Mouse (Mus musculus) forebrain, embryonic 12.5 days (tissue): ENCODE measurements at regions not wholly inside any gene's neighbourhood (a gene's known extent, or its start where the extent isn't known, plus 50 kb on each side); places are given as distances from the start of the nearest gene placed in this dataset.

Experiments used
- ATAC-seq: fragments of 200-750 bp; cut with Nextera tagmentation; 2 replicates; pipeline ENCODE4 v1.8.0; 2017; ENCODE audit warnings: moderate TSS enrichment; ENCODE audit not compliant: low FRiP score
- H3K27ac ChIP-seq: fragments of 300-500 bp; sonication (generic); 2 replicates; pipeline ENCODE4 v1.5.1; 2016; ENCODE audit warnings: mild to moderate bottlenecking
- H3K27me3 ChIP-seq: fragments of 300-500 bp; sonication (generic); 2 replicates; pipeline ENCODE4 v1.6.1; 2016; ENCODE audit warnings: mild to moderate bottlenecking
- H3K36me3 ChIP-seq: fragments of 300-500 bp; sonication (generic); replicated peaks from 2 replicates; pipeline ENCODE4 v1.6.1; 2016; ENCODE audit warnings: mild to moderate bottlenecking
- H3K4me1 ChIP-seq: fragments of 300-500 bp; sonication (generic); 2 replicates; pipeline ENCODE4 v1.6.1; 2016
- H3K4me2 ChIP-seq: fragments of 300-500 bp; sonication (generic); 2 replicates; pipeline ENCODE4 v1.6.1; 2016; ENCODE audit warnings: mild to moderate bottlenecking, moderate library complexity
- H3K4me3 ChIP-seq: fragments of 300-500 bp; sonication (generic); replicated peaks from 2 replicates; pipeline ENCODE4 v1.5.1; 2016; ENCODE audit warnings: mild to moderate bottlenecking
- H3K9ac ChIP-seq: fragments of 300-500 bp; sonication (generic); 2 replicates; pipeline ENCODE4 v1.6.1; 2016; ENCODE audit warnings: mild to moderate bottlenecking
- H3K9me3 ChIP-seq: fragments of 300-500 bp; sonication (generic); 2 replicates; pipeline ENCODE4 v1.6.1; 2016
- WGBS: fragments of 180-500 bp; shearing (Covaris S2); methylation state at CpG from one replicate; pipeline ENCODE4 v1.1.7; 2016; 5-methylcytosine and 5-hydroxymethylcytosine counted together

- Histone ChIP-seq H3K4me1 (peaks cover 58% of the 10 kb centered on the region), H3K9ac (no peak overlapping the region), H3K27me3 (peaks cover 8% of the 10 kb centered on the region), H3K27ac (peak overlapping the region; percentile 86), H3K4me2 (peak overlapping the region; percentile 28), H3K9me3 (no peaks in the 10 kb centered on the region), H3K36me3 (no peaks in the 10 kb centered on the region), H3K4me3 (no peak overlapping the region)
- ATAC-seq, result peak; percentile 15; the same call in 1 of the 2 replicates
- 35% methylated on average over 10 of the region's 10 CpGs for WGBS
Measured at GRCm38 (mm10) chr12:12683733-12684470, 257.8 kb downstream of the Mycn start.

- H3K4me3 ChIP-seq, result peak overlapping the region; percentile 34
- 3% methylated on average over 6 of the region's 6 CpGs for WGBS
- peak overlapping the region; percentile 54 for H3K4me2 ChIP-seq
- H3K9me3 ChIP-seq, result no peaks in the 10 kb centered on the region
- H3K36me3 ChIP-seq, result no peaks in the 10 kb centered on the region
- peak overlapping the region; percentile 93 for H3K27ac ChIP-seq
- peaks cover 78% of the 10 kb centered on the region for H3K4me1 ChIP-seq
- ATAC-seq, result peak; percentile 45
- H3K9ac ChIP-seq, result peak overlapping the region; percentile 55
- peaks cover 13% of the 10 kb centered on the region for H3K27me3 ChIP-seq
Measured at GRCm38 (mm10) chr12:12681101-12681500, 260.6 kb downstream of the Mycn start.

GRCm38 (mm10) chr12:12680371-12680921 lies 261.3 kb downstream of the Mycn start:
- H3K27me3 ChIP-seq, result peaks cover 13% of the 10 kb centered on the region
- peak; percentile 83 for ATAC-seq
- H3K4me2 ChIP-seq, result peak overlapping the region; percentile 54
- H3K4me3 ChIP-seq, result peak overlapping the region; percentile 34
- no peaks in the 10 kb centered on the region for H3K36me3 ChIP-seq
- WGBS, result 4% methylated on average over 14 of the region's 14 CpGs
- peak overlapping the region; percentile 55 for H3K9ac ChIP-seq
- H3K9me3 ChIP-seq, result no peaks in the 10 kb centered on the region
- peaks cover 76% of the 10 kb centered on the region for H3K4me1 ChIP-seq
- H3K27ac ChIP-seq, result peak overlapping the region; percentile 93

- 21% methylated on average over 9 of the region's 9 CpGs for WGBS
- peak; percentile 41; the same call in 1 of the 2 replicates for ATAC-seq
- Histone ChIP-seq H3K27ac (peak overlapping the region; percentile 16), H3K9ac (no peak overlapping the region), H3K4me3 (no peak overlapping the region), H3K27me3 (peaks cover 16% of the 10 kb centered on the region), H3K9me3 (no peaks in the 10 kb centered on the region), H3K4me1 (peaks cover 46% of the 10 kb centered on the region), H3K36me3 (no peaks in the 10 kb centered on the region), H3K4me2 (no peak overlapping the region)
Measured at GRCm38 (mm10) chr12:12676676-12677075, 265.0 kb downstream of the Mycn start.

- Histone ChIP-seq H3K9ac (no peak overlapping the region), H3K9me3 (no peaks in the 10 kb centered on the region), H3K4me1 (no peaks in the 10 kb centered on the region), H3K4me3 (no peak overlapping the region), H3K4me2 (no peak overlapping the region), H3K27ac (no peak overlapping the region), H3K36me3 (no peaks in the 10 kb centered on the region), H3K27me3 (peaks cover 4% of the 10 kb centered on the region)
- 75% methylated on average over 5 of the region's 5 CpGs for whole genome bisulfite sequencing
- ATAC-seq, result 0 out of 2 replicates have a peak, but pooled peaks have one; percentile 11
Measured at GRCm38 (mm10) chr12:12669931-12670330, 271.8 kb downstream of the Mycn start.

DNA sequence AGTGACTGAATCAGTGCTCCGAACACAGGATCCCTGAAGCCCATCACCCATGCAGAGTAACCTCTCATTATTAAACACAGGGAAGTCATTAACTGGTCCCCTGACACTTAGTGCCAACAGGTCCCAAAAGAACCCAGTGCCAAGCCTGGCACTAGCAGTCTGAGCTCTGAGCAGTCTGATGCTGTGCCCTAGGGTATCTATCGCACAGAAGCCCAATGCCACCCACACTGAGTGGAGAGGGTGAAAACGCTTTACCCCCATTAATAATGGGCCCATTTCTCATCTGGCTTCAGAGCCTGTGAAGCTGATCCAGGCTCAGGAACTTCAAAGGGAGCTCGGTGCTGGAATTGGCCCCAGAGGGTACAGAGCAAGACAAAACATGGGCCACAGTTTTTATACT lies 272.8 kb downstream of the Mycn start:
- ATAC-seq, result no peak
- 81% methylated on average over 4 of the region's 4 CpGs for WGBS
- Histone ChIP-seq H3K4me3 (no peak overlapping the region), H3K27me3 (peaks cover 4% of the 10 kb centered on the region), H3K27ac (no peak overlapping the region), H3K4me2 (no peak overlapping the region), H3K9ac (no peak overlapping the region), H3K36me3 (no peaks in the 10 kb centered on the region), H3K9me3 (no peaks in the 10 kb centered on the region), H3K4me1 (no peaks in the 10 kb centered on the region)

GRCm38 (mm10) chr12:12655611-12656010 lies 286.1 kb downstream of the Mycn start:
- WGBS, result 78% methylated on average over 8 of the region's 8 CpGs
- Histone ChIP-seq H3K36me3 (0 out of 2 replicates have a peak, but pooled peaks cover 4% of the 10 kb centered on the region), H3K27me3 (no peaks in the 10 kb centered on the region), H3K4me3 (no peak overlapping the region), H3K27ac (no peak overlapping the region), H3K4me2 (no peak overlapping the region), H3K9me3 (peaks cover 9% of the 10 kb centered on the region; the same call in 1 of the 2 replicates), H3K4me1 (peaks cover 7% of the 10 kb centered on the region), H3K9ac (no peak overlapping the region)
- ATAC-seq, result no peak

- Histone ChIP-seq H3K27ac (no peak overlapping the region), H3K4me2 (no peak overlapping the region), H3K9ac (no peak overlapping the region), H3K4me1 (peaks cover 7% of the 10 kb centered on the region), H3K36me3 (0 out of 2 replicates have a peak, but pooled peaks cover 4% of the 10 kb centered on the region), H3K9me3 (peaks cover 9% of the 10 kb centered on the region; the same call in 1 of the 2 replicates), H3K4me3 (no peak overlapping the region), H3K27me3 (no peaks in the 10 kb centered on the region)
- WGBS, result 63% methylated on average over 10 of the region's 10 CpGs
- no peak for ATAC-seq
Measured at GRCm38 (mm10) chr12:12655184-12655583, 286.5 kb downstream of the Mycn start.

- Histone ChIP-seq H3K4me1 (peaks cover 7% of the 10 kb centered on the region), H3K4me3 (no peak overlapping the region), H3K9me3 (no peaks in the 10 kb centered on the region), H3K36me3 (no peaks in the 10 kb centered on the region), H3K27me3 (no peaks in the 10 kb centered on the region), H3K27ac (no peak overlapping the region), H3K9ac (no peak overlapping the region), H3K4me2 (no peak overlapping the region)
- no peak for ATAC-seq
- 46% methylated on average over 7 of the region's 7 CpGs for WGBS
Measured at GRCm38 (mm10) chr12:12652361-12652760, 289.4 kb downstream of the Mycn start.

DNA sequence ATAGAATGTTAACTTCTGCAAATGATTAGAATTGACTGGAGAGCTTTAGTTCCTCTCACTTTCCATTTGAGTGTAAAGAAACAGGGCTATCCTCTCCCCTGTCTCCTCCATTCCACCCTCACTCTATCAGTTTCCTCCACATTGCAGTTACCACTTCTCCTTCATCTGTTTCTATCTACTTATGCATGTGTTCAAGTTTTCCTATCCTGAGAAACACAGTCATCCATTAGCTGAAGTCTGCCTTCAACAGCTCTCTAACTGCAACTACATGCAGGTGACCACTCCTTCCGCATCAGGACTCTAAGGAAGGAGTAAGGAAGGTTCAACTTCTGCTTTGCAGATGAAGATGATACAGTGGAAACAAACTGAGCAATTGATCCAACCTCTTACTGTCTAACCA lies 291.4 kb downstream of the Mycn start:
- Histone ChIP-seq H3K4me3 (no peak overlapping the region), H3K9ac (no peak overlapping the region), H3K27ac (no peak overlapping the region), H3K4me2 (no peak overlapping the region), H3K27me3 (0 out of 2 replicates have a peak, but pooled peaks cover 3% of the 10 kb centered on the region), H3K9me3 (no peaks in the 10 kb centered on the region), H3K36me3 (no peaks in the 10 kb centered on the region), H3K4me1 (peaks cover 7% of the 10 kb centered on the region)
- ATAC-seq, result no peak
- 95% methylated on average over 1 of the region's 1 CpGs for WGBS

DNA sequence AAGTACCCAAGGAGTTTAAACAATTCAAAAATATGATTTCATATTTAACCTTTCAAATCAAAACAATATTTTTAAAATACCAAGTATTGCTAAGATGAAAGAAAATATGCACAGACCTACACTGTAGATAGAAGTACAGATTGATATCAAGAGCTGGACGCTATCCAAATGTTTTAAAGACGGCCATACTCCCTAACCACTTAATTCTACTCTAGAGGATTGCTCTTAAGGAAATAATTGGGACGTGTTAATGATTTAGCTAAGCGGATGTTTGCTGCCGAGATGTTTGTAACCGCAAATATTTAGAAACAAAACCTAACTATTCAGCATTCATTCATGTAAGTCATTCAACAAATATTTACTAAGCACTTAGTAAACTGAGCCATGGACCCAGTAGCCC lies 294.2 kb downstream of the Mycn start:
- Histone ChIP-seq H3K9ac (no peak overlapping the region), H3K4me1 (peaks cover 14% of the 10 kb centered on the region), H3K36me3 (no peaks in the 10 kb centered on the region), H3K4me3 (no peak overlapping the region), H3K9me3 (no peaks in the 10 kb centered on the region), H3K27ac (no peak overlapping the region), H3K4me2 (no peak overlapping the region), H3K27me3 (0 out of 2 replicates have a peak, but pooled peaks cover 3% of the 10 kb centered on the region)
- ATAC-seq, result no peak
- WGBS, result 79% methylated on average over 6 of the region's 6 CpGs

GRCm38 (mm10) chr12:12645183-12645582 lies 296.5 kb downstream of the Mycn start:
- no peak for ATAC-seq
- no peaks in the 10 kb centered on the region for H3K36me3 ChIP-seq
- H3K27me3 ChIP-seq, result 0 out of 2 replicates have a peak, but pooled peaks cover 3% of the 10 kb centered on the region
- H3K27ac ChIP-seq, result no peak overlapping the region
- H3K9me3 ChIP-seq, result no peaks in the 10 kb centered on the region
- H3K9ac ChIP-seq, result no peak overlapping the region
- no peak overlapping the region for H3K4me2 ChIP-seq
- 89% methylated on average over 4 of the region's 4 CpGs for WGBS
- no peak overlapping the region for H3K4me3 ChIP-seq
- H3K4me1 ChIP-seq, result peaks cover 9% of the 10 kb centered on the region
